Mouse (Mus musculus) stomach, postnatal 0 days (tissue): Measurements from ENCODE around the gene Gatm.

Source experiments
- CTCF ChIP-seq: IDR thresholded peaks from 2 replicates; pipeline ENCODE4 v1.5.1; 2016; ENCODE audit warnings: antibody characterized with exemption, low read depth, mild to moderate bottlenecking, moderate library complexity
- EP300 ChIP-seq: optimal IDR thresholded peaks from 2 replicates; pipeline ENCODE3; 2016; ENCODE audit warnings: antibody characterized with exemption

DNA sequence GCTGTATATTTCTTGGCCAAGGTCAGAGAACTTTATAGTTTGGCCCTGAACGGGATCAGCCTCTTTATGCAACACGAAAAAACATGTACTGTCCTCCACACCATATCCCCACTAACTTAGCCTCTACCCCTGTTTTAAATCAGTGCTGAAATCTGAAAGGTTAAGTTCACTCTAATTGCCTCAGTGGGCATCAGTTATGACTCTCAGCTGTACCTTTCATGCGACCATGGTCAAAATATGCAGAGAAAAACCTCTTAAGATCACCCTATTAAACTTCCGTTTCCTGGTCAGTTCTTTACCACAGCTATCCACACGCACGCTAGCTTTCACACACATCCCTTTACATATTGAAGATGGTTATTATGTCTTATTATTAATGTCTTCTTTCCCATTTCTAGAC lies 18.8 kb upstream of the Gatm start:
- TF ChIP-seq CTCF: no peak
- TF ChIP-seq EP300: no peak
